Mouse (Mus musculus) lung, postnatal 10 days (tissue): ENCODE measurements around the gene Cpne4.

Experiments used
- DNase-seq: peaks from one replicate; pipeline ENCODE4 v3.0.0; 2021

Gene Cpne4

GRCm38 (mm10) chr9:105053147-105053557 is 506.1 kb downstream of the Cpne4 start, which contains the start of gene Mrpl3:
TSS of gene Mrpl3 (plus strand) at chr9:105053239.
- peak; percentile 89 for DNase-seq

GRCm38 (mm10) chr9:105053812-105054211 is 506.7 kb downstream of the Cpne4 start:
- no peak for DNase-seq

DNA sequence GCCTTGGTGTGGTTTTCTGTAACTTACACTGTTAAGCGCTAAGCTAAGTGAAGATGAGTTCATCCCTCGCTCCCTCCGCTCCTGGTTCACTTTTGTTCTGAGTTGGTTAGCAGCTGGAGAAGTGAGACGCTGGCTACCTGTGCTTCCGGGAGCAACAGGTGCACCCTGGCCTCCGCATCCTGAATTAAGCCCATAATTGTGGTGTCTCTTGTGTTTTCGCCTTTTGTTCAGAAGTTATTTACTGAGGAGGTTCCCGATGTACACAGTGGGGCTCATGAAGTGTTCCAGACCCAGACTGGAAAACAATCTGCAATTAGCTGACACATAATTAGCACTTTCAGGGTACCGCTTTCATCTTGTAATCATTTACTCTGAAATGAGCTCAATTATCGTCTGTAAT is 522.0 kb downstream of the Cpne4 start:
- no peak for DNase-seq

GRCm38 (mm10) chr9:105072991-105073748 is 526.1 kb downstream of the Cpne4 start:
- DNase-seq = peak; percentile 40

- no peak for DNase-seq
Measured at GRCm38 (mm10) chr9:105074851-105075250, 527.8 kb downstream of the Cpne4 start.

- DNase-seq = no peak
Measured at GRCm38 (mm10) chr9:105076756-105077424, 529.8 kb downstream of the Cpne4 start.

DNA sequence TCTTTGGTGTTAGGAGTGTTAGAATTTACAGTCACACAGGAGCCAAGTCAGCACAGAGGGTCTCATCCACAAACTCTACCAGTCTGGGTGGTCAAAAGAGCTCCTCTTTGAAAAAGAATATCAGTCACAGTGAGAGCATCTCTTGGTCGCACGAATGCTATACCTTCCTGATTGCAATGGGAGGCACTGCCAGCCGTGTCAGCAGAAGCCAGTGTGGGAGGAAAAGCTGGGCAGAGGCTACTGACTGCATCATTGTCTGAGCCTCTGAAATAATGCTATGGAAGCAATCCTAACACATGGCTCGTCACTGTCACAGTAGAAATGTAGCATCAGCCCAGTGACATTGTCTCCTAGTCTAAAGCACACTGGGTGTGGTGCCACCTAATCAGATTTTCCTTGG is 531.4 kb downstream of the Cpne4 start:
- no peak for DNase-seq

- DNase-seq = no peak
Measured at GRCm38 (mm10) chr9:105080246-105080645, 533.2 kb downstream of the Cpne4 start.
